Mouse (Mus musculus): Measurements from ENCODE around the gene Lexm.
A peak's percentile ranks its signal among the peaks of the same experiment; 100 is the strongest.

The Lexm gene

DNA sequence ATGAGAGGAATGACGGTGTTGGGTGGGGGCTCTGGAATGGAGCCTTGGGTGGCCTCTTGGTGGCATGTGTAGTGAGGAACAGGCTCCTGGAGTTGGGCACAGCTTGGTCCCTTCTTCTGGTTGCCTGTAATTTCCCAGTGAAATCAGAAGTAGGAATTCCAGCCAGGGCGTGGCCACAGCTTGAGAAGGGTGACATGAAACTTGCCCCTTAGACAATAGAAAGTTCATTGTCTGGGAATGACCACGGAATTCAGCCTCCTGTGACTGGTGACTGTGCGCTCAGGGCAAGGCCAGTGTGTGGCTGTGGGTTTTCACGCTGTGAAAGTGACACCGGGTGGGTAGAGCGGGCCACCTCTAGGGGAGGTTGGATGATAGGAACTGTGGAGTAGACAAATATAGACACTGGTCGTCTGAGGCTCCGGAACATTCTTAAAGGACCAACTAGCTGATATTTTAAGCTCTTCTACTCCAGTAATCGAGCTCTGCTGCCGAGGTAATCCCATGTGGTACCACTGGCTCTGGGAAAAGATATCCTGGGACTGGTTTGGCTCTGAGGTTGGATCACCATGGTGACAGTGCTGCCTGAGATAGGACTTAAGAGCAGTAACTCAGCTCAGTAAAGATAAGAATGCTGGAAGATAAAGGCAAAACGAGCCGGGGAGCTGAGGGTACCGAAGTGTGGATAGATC, 35.7 kb downstream of the Lexm start:
- no peak for DNase-seq

DNA sequence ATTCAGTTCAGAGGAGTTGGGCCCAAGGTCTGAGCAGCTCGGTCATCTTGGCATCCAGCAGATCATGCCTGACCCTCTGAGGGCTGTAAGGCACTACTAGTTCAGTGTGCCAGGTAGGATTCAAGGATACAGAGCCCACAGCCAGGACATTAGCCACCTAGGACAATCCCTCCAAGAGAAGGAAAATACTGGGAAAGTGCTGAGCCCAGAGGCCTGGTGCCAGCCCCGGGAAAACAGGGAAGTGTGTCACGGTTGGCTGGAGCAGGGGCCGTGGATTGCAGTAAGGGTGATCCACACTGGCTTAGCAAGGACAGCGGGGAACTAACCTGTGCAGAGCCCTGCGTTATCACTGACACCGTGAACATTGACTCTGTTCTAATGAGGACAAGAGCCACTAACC, 39.5 kb downstream of the Lexm start:
- no peak for DNase-seq

DNA sequence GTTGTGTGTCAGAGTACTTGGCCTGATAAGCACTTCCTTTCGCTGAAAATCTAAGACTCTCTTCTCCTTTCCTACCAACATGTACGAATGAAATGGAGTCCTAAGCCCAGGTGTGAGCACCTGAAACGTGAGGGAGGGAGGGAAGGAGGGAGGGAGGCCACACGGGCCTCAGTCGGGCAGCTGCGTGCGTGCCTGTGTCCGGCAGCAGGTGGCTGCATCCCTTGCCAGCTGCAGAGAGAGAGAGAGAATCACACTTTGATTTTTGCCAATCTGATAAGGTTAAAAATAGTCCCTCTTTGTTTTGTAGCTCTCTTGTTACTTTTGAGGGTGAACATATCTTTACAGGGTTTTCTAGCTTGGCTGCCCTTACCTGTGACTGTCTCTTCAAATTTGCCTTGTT, 42.0 kb downstream of the Lexm start:
- DNase-seq, result no peak

DNA sequence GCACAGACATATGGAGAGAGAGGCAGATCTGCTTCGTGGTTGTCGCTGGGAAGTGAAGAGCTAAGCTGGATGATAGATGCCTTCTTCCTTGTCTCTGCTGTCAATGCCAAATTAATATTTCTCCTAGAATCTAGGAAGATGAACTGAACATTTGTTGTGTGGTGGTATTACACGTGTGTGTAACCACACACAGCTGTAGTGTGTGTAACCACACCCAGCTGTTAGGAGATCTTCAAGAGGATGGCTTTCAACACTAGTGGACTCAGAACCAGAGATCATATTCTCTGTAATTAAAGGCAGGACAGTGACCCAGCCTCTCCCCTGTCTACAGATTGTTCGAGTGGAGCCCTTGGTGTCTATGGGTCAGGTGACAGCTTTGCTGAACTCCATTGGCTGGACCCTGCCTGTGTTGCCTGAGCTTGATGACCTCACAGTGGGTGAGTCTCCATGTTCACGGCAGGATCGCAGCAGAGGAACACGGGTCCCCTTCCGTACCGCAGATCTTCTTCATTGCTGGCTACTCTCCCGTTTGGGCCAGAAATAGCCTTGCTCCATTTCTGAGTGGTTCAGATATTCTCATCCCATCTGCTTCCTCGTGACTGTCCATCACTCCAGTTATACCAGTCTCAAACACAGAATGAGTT, 45.8 kb downstream of the Lexm start:
- DNase-seq, result no peak

DNA sequence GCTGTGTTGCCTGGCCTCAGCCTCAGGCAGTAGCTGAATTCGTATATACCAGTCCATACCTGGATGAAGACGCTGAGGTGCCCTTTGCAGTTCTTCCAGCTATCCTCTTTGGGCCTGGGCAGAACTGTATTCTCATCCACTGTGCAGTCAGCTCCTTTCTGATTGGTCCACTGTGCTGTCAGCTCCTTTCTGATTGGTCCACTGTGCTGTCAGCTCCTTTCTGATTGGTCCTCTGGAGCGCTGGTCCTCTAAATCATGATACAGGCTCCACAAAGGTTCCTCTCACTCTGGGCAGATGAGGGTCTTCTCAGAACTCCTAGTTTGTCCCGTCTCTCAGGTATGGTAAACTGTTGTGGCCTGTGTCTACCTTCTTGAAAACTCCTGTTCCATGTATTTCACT, 47.4 kb downstream of the Lexm start:
- no peak for DNase-seq

DNA sequence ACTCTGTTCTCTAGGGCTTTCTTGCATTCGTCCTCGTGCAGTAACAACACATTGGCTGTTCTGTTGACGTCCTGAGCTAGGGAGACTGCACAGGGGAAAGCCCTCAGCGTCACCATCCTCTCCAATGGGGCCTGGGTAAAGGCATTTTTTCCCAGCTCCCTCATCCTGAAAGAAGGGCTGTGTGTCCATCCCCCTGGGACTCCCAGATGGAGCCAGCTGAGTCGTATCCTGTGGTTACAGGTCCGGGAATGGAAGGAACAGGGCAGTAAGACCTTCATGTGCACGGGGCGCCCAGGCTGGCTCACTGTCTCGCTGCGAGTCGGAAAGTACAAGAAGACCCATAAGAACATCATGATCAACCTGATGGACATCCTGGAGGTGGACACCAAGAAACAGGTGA, 52.9 kb downstream of the Lexm start:
- DNase-seq, result no peak

DNA sequence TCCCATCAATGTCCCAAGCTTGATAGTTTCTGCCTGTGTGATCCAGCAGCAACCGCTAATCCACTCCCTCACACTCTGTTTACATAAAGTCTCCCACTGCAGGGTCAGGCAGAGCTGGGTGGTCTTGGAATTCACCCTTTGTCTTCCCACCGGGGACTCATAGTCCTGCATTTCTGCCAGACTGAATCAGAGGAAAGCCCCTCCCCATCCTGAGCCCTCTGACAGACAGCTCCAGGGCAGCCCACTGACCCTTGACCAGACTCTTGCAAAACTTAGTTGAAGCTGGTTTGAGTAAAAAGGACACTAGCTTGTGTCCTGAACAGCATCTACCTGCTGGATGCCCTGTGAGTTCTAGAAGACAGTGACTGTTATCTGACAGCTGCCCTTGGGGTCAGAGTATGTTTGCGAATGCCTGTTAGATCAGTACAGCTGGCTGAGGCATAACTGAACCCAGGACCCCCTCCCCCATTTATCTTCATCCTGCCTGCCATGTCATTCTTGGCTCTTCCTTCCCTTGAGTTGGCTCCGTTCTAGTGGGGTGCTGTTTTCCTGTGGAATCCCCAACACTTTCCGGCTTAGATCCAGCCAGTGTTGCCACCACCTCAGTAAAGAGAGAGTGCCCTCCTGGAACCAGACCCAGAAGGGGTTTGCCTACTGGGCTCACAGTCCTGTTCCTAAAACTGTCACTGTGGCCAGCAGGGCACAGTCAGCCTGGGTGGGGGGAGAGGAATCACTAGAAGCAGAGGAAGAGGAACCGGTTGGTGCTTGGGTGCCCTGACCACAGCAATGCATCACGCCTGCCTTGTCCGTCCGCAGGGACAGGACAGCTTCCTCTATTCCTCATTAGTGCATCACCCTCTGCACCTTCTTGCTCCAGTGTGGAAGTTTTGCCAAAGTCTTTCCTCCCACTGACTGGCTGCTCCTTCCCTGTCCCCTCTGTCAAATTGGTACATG, 53.9 kb downstream of the Lexm start:
- DNase-seq, result peak in 1 of 2 experiments; percentile 38

DNA sequence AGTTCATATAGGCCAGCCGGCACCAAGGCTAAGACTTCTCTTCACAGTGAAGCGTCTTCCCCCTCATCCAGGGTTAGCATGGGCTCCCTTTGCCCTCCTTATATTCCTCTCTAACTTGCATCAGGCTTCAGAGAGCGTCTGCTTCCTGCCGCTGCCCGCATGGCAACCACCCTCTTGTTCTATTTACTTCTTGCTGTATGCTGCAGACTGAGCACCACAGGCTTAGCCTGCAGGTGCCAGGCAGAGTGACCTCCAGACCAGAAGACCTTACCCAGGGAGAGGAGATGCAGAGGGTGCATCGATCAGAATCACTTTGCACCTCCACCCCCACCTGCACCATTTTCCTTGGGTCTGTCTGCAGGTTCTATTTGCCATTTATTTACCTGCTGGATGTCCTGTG, 55.0 kb downstream of the Lexm start:
- no peak for DNase-seq

DNA sequence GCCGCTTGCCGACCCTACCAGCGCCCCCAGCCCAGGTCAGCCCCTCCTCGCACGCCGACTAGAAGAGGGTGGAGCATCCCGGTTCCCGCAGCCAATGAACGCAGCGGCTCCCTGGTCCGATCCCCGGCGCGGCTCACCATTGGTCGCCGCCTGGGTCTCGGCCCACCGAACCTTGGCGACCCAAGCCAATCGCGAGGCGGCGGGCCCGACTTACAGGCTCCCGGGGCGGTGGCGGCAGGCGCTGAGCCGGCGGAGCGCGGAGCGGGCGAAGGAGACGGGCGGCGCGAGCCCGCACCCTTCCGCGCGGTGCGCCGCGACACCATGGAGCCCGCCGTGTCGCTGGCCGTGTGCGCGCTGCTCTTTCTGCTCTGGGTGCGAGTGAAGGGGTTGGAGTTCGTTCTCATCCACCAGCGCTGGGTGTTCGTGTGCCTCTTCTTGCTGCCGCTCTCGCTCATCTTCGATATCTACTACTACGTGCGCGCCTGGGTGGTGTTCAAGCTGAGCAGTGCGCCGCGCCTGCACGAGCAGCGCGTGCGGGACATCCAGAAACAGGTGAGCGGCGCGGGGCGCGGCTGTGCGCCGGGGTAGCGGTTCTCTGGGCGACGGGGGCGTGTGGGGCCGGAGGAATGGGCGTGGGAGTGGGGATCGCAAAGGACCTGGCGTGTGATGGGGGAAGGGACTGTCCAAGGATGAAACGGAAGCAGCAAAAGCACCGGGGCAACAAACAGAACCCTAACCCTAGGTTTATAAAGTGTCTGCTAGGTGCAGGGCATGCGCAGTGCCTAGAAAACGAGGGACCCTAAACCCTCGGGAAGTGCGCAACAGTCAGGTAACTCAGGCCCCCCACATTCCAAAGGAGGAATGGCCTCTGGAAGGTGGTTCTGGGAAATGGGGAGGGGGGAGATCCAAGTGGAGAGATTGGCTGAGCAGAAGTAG, 55.9 kb downstream of the Lexm start, which contains the start of gene Dhcr24:
Dhcr24 (plus strand) TSS at position 193 of the 936 bp plus-strand sequence.
- peak; percentile 93 to 96 for DNase-seq

DNA sequence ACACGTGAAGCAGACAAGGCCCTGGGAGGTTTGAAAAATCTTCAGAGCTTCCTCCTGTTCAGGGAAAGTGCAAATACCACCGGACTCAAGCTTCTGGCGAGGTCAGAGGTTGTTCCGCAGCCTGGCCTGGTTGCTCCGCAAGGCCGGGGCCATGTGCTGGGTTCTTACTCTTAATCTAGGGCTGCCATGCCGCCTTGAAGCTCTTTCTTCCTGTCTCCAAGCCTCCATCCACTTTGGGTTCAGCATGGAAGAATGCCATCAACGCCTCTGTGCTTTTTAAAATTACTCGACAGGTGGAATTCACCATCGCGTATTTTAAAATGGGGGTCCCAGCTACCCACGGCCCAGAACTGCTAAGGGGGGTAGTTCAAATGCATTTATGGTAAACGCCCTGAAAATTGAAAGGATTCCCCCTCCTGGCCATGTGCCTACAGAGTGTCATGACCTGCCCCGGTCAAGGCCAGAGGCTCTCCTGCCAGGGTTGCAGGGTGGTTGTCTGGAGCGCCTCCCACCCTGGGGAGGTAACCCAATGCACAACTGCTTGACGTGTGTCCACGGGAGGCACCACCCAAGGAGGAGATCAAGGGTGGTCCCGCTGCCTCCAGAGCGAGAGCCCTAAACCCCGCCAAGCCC, 56.7 kb downstream of the Lexm start:
- DNase-seq, result no peak

DNA sequence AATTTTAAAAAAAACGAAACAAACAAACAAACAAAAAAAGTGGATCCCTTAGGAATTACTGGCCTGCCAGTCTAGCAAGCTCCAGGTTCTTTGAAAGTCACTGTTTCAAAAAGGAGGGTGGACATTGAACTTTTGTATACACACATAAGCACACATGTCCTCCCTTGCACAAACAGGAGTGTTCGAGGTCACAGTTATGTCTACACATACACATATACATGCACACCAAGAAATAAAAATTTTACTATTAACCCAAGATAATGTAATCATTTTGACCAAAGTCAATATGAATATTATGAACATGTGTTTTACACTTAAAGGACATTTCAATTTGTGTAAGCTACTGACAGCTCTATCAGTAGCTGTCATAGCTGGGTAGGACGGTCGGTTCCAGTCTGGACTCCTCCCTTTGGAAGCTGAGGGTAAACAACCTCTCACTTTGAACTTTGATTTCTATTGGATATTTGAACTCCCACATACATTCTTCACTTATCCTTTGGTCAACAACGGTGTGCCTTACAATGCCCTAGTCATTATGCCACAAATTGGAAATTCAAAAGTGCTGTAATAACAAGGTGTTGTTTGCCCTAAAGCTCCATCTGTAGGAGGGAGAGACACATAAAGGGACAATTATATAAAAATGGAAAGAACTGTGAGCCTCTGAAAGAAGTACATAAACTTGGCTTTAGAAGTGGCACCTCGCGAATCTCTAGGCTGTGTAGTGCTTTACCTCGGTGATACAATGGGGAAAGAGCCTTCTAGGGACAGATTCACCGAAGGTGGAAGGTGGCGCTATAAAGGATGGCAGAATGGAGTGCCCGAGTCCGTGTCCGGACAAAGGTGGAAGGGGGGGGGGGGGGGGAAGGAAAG, 57.5 kb downstream of the Lexm start:
- no peak for DNase-seq

DNA sequence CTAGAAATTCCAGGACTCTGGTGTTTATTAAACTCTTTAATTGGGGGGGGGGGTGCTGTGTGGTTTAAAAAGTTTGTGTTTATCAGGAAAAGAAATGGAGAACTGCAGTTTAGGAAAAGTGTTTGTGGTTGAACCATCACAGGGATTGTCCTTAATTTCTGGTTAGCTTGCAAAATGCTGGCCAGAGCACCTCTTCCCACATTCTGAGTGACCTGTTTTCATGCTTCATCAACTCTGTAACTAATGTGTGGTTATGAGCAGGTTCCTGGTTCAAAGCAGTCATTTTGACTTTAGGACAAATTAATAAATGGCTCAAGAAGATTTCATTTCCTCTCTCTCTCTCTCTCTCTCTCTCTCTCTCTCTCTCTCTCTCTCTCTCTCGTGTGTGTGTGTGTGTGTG, 59.1 kb downstream of the Lexm start:
- no peak for DNase-seq

DNA sequence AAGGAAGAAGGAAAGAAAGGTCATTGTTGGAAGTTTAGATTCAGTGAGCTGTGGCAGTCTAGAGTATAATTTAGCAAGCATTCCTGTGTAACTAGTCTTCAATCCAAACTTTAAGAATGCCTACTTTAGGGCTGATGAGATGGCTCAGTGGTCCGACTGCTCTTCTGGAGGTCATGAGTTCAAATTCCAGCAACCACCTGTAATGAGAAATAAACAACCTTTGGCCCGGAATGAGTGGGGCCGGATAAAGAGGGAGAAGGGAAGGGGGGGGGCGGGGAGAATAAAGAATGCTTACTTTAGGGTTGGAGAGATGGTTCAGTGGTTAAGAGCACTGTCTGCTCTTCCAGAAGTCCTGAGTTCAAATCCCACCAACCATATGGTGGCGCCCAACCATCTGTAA, 59.8 kb downstream of the Lexm start:
- DNase-seq, result no peak

DNA sequence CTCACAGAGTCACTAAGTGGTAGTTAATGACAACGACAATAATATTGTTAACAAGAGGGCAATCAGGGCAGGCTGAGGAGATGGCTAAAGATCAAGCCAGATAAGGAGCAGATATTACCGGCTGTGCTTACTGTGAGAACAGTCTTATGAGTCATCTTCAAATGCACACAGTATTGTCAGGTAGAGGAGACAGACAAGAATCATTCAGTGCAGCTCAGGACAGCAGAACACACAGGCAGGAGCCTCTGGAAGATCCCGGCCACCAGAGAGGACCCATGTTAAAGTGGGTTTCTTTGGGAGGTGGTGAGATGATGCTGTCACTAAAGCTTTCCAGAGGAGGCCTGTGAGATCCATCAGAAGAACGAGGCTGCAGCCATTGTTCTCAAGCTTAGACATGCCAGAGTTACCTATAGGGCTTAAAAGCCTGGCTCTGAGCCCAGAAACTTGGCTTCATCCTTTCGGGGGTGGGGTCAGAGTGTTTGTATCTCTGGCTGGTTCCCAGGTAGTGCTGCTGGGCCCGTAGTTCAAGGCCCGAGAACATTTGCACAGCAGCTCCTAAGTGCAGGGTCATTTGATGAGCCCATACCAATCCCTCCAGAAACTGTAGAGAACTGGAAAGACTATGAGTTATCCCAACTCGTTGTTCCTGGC, 66.4 kb downstream of the Lexm start:
- no peak for DNase-seq

DNA sequence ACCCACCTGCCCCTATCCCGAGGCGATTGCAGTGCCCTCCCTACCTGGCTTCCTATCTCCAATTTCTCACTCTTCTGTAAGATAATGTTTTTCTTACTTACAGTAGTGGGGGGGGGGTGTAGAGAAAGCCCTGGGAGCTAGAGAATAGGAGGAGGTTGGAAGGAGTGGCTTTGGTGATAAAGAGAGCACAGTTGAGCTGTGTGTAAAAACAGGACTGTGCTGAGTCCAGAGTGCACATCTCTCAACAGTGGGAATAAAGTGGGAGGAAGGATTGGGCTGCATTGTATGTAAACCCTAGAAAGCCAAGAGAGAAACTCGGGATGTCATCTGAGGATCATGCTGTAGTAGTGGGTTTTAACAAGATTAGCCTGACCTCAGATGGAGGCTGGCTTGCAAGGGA, 68.9 kb downstream of the Lexm start:
- DNase-seq, result no peak

DNA sequence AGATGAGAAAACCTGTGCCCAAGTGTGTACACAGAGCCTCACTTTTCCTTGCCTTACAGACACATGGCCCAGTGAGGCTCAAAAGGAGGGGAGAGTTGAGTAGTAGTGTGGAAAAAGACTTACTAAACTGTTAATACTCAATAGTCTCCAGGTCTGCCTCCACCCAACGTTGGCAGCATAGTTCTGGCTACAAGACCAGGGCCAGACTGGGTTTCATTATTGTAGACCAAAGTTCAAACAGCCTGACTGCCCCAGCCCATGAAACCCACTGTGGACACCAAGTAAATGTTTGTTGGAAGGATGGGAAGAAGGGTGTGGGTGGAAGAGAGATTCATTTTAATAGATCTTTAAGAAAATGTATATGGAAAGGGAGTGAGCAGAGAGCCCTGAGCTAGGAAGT, 70.1 kb downstream of the Lexm start:
- no peak for DNase-seq

DNA sequence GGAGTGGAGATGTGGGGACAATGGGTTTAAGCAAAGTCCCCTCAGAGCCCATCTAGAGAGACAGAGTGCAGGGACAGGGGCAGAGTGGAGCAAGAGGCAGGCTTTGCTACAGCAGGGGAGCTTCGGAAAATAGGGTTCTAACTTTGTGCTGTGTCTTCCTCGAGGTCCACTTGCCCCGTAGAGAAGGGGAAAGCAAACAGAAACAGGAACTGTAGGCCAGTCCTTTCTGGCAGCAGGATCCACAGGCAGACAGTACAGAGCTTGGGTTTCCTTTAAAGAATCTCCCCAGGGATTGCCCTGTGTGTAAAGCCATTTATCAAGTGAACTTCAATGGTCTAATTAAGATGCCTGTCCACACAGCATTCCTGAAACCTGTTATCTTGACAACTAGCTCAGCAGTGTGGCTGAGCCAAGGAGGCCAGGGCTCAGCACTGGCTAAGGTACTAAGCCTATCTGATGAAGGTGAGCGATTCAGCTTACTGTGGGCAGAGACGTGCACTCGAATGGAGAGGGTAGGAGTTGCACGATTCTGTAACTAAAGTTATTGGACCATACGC, 71.1 kb downstream of the Lexm start:
- DNase-seq, result no peak

DNA sequence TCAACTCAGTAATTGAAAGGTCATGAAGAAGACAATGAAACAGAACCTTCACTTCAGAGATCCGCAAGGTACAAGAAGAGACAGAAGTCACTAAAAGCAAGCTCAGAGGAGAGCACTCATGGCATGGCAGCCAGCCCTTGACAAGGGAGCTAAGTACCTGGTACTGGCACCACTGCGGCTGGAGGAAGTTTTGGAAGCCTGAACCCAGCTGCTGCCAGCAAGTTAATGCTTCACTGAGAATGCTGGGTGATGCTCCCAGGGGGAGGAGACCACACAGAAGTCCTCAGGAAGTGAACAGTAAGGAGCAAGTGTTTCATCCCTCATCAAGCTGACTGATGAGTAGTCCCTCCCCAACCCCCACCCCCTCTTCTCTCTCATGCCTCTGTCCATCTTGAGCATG, 74.8 kb downstream of the Lexm start:
- no peak for DNase-seq

DNA sequence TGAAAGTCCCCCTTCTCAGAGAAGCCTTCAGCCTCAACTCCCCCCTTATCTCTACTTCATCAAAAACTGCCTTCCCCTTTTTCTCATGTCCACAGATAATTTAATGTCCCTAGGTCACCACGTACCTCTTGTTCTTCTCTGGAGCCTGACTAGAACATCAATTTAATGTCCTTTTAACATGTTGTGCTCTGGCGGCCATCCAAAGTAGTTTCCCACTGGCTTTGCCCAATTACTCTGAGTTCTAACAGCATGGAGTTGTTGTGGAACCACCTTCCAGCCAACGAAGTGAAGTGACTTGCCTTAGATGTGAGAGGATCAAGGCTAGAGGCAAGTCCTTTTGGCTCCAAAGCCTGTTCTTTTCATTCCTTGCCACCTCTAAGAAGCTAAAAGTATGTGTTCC, 75.5 kb downstream of the Lexm start:
- no peak for DNase-seq

All from lung, postnatal 4 days (tissue).